Mouse (Mus musculus) neural tube, embryonic 14.5 days (tissue): ENCODE data around the gene Ergic1. TPM values are rescaled to one million over a fixed set of nuclear protein-coding genes. Genes with fewer than 3 reads are reported as not detected.

Source experiments
- ATAC-seq: fragments of 200-750 bp; cut with Nextera tagmentation; 2 replicates; pipeline ENCODE4 v1.8.0; 2017; ENCODE audit warnings: low read depth, mild to moderate bottlenecking, moderate TSS enrichment, moderate library complexity
- H3K27ac ChIP-seq: fragments of 300-500 bp; sonication (generic); 2 replicates; pipeline ENCODE4 v1.5.1; 2014; ENCODE audit warnings: low read depth, mild to moderate bottlenecking, control low read depth, low read length, moderate library complexity, mixed read lengths
- H3K27me3 ChIP-seq: fragments of 300-500 bp; sonication (generic); 2 replicates; pipeline ENCODE4 v1.6.1; 2014; ENCODE audit warnings: low read length; ENCODE audit not compliant: control insufficient read depth, insufficient read depth
- H3K36me3 ChIP-seq: fragments of 300-500 bp; sonication (generic); 2 replicates; pipeline ENCODE4 v1.6.1; 2014; ENCODE audit warnings: low read length, mixed read lengths; ENCODE audit not compliant: control insufficient read depth, insufficient read depth
- H3K4me1 ChIP-seq: fragments of 300-500 bp; sonication (generic); 2 replicates; pipeline ENCODE4 v1.6.1; 2014; ENCODE audit warnings: low read length; ENCODE audit not compliant: control insufficient read depth, insufficient read depth
- H3K4me2 ChIP-seq: fragments of 300-500 bp; sonication (generic); 2 replicates; pipeline ENCODE4 v1.6.1; 2014; ENCODE audit warnings: mild to moderate bottlenecking, low read depth, low read length, control low read depth
- H3K4me3 ChIP-seq: fragments of 300-500 bp; sonication (generic); 2 replicates; pipeline ENCODE4 v1.5.1; 2014; ENCODE audit warnings: low read depth, low read length, control low read depth, mixed read lengths
- H3K9ac ChIP-seq: fragments of 300-500 bp; sonication (generic); replicated peaks from 2 replicates; pipeline ENCODE4 v1.6.1; 2014; ENCODE audit warnings: low read depth, mild to moderate bottlenecking, control low read depth, low read length, mixed read lengths
- H3K9me3 ChIP-seq: fragments of 300-500 bp; sonication (generic); 2 replicates; pipeline ENCODE4 v1.6.1; 2016; ENCODE audit warnings: low read length; ENCODE audit not compliant: control insufficient read depth
- WGBS: fragments of 180-500 bp; shearing (Covaris S2); extraction: QIAGEN DNeasy Blood & Tissue Kit; methylation state at CpG from one replicate; pipeline ENCODE4 v1.1.7; 2014; 5-methylcytosine and 5-hydroxymethylcytosine counted together
- polyA plus RNA-seq: library from polyadenylated mRNA; unstranded; fragments of >200 nt; fragmentation: Nextera tagmentation; extraction: Ambion mirVana; gene quantifications from 2 replicates; pipeline ENCODE4 v1.2.1, GENCODE M21; 2014

Ergic1 gene
- polyA plus RNA-seq, 1 experiment from 2014 or later, result 105 TPM

GRCm38 (mm10) chr17:26587961-26588487 is 26.7 kb downstream of the Ergic1 start:
- Histone ChIP-seq H3K4me3 (no peak overlapping the region), H3K4me1 (0 out of 2 replicates have a peak, but pooled peaks cover 4% of the 10 kb centered on the region), H3K4me2 (no peak overlapping the region), H3K27me3 (no peaks in the 10 kb centered on the region), H3K9ac (no peak overlapping the region), H3K9me3 (no peaks in the 10 kb centered on the region), H3K36me3 (no peaks in the 10 kb centered on the region), H3K27ac (no peak overlapping the region)
- no peak for ATAC-seq
- WGBS, result 93% methylated on average over 12 of the region's 12 CpGs

- no peaks in the 10 kb centered on the region for H3K27me3 ChIP-seq
- peaks cover 11% of the 10 kb centered on the region for H3K4me1 ChIP-seq
- H3K9me3 ChIP-seq, result no peaks in the 10 kb centered on the region
- WGBS, result 92% methylated on average over 4 of the region's 4 CpGs
- no peak overlapping the region for H3K9ac ChIP-seq
- no peak overlapping the region for H3K4me2 ChIP-seq
- no peak overlapping the region for H3K4me3 ChIP-seq
- no peak overlapping the region for H3K27ac ChIP-seq
- ATAC-seq, result no peak
- no peaks in the 10 kb centered on the region for H3K36me3 ChIP-seq
These were observed 31.2 kb downstream of the Ergic1 start for GRCm38 (mm10) chr17:26592510-26592909.

GRCm38 (mm10) chr17:26593199-26593598 is 31.9 kb downstream of the Ergic1 start:
- Histone ChIP-seq H3K4me3 (no peak overlapping the region), H3K4me1 (peaks cover 11% of the 10 kb centered on the region), H3K4me2 (no peak overlapping the region), H3K9me3 (no peaks in the 10 kb centered on the region), H3K9ac (no peak overlapping the region), H3K36me3 (no peaks in the 10 kb centered on the region), H3K27me3 (no peaks in the 10 kb centered on the region), H3K27ac (no peak overlapping the region)
- WGBS, result 91% methylated on average over 5 of the region's 5 CpGs
- no peak for ATAC-seq

- Histone ChIP-seq H3K27ac (no peak overlapping the region), H3K9ac (no peak overlapping the region), H3K4me2 (no peak overlapping the region), H3K27me3 (no peaks in the 10 kb centered on the region), H3K4me1 (peaks cover 11% of the 10 kb centered on the region), H3K9me3 (no peaks in the 10 kb centered on the region), H3K4me3 (no peak overlapping the region), H3K36me3 (no peaks in the 10 kb centered on the region)
- ATAC-seq, result no peak
- WGBS, result 83% methylated on average over 7 of the region's 7 CpGs
These were observed 32.9 kb downstream of the Ergic1 start for GRCm38 (mm10) chr17:26594171-26594570.

- Histone ChIP-seq H3K4me3 (no peak overlapping the region), H3K4me1 (peaks cover 11% of the 10 kb centered on the region), H3K27me3 (no peaks in the 10 kb centered on the region), H3K9ac (no peak overlapping the region), H3K36me3 (no peaks in the 10 kb centered on the region), H3K4me2 (no peak overlapping the region), H3K27ac (no peak overlapping the region), H3K9me3 (no peaks in the 10 kb centered on the region)
- WGBS, result 91% methylated on average over 7 of the region's 7 CpGs
- no peak for ATAC-seq
These were observed 33.7 kb downstream of the Ergic1 start for GRCm38 (mm10) chr17:26594958-26595357.

- H3K4me1 ChIP-seq, result peaks cover 11% of the 10 kb centered on the region
- ATAC-seq, result no peak
- H3K27ac ChIP-seq, result peak overlapping the region; percentile 48; the same call in 1 of the 2 replicates
- H3K27me3 ChIP-seq, result no peaks in the 10 kb centered on the region
- H3K36me3 ChIP-seq, result no peaks in the 10 kb centered on the region
- H3K9ac ChIP-seq, result no peak overlapping the region
- no peak overlapping the region for H3K4me2 ChIP-seq
- H3K4me3 ChIP-seq, result no peak overlapping the region
- no peaks in the 10 kb centered on the region for H3K9me3 ChIP-seq
- WGBS, result 63% methylated on average over 7 of the region's 7 CpGs
These were observed 34.3 kb downstream of the Ergic1 start for GRCm38 (mm10) chr17:26595448-26596167.

GRCm38 (mm10) chr17:26596168-26596658 is 34.9 kb downstream of the Ergic1 start:
- Histone ChIP-seq H3K9me3 (no peaks in the 10 kb centered on the region), H3K4me1 (peaks cover 11% of the 10 kb centered on the region), H3K4me2 (no peak overlapping the region), H3K27me3 (no peaks in the 10 kb centered on the region), H3K36me3 (no peaks in the 10 kb centered on the region), H3K4me3 (no peak overlapping the region), H3K9ac (no peak overlapping the region), H3K27ac (peak overlapping the region; percentile 48)
- ATAC-seq, result no peak; the same call in 1 of the 2 replicates
- 54% methylated on average over 7 of the region's 7 CpGs for WGBS

GRCm38 (mm10) chr17:26596856-26597481 is 35.7 kb downstream of the Ergic1 start:
- H3K36me3 ChIP-seq, result no peaks in the 10 kb centered on the region
- H3K27me3 ChIP-seq, result no peaks in the 10 kb centered on the region
- no peak for ATAC-seq
- no peak overlapping the region for H3K4me2 ChIP-seq
- WGBS, result 88% methylated on average over 6 of the region's 6 CpGs
- H3K4me3 ChIP-seq, result no peak overlapping the region
- no peaks in the 10 kb centered on the region for H3K9me3 ChIP-seq
- H3K4me1 ChIP-seq, result peaks cover 18% of the 10 kb centered on the region
- H3K9ac ChIP-seq, result no peak overlapping the region
- H3K27ac ChIP-seq, result peak overlapping the region; percentile 48; the same call in 1 of the 2 replicates

- Histone ChIP-seq H3K4me1 (peaks cover 32% of the 10 kb centered on the region), H3K27me3 (no peaks in the 10 kb centered on the region), H3K4me3 (no peak overlapping the region), H3K9ac (no peak overlapping the region), H3K36me3 (no peaks in the 10 kb centered on the region), H3K9me3 (no peaks in the 10 kb centered on the region), H3K27ac (no peak overlapping the region), H3K4me2 (no peak overlapping the region)
- WGBS, result 90% methylated on average over 5 of the region's 5 CpGs
- no peak for ATAC-seq
These were observed 37.6 kb downstream of the Ergic1 start for GRCm38 (mm10) chr17:26598845-26599244.
